Mouse (Mus musculus) urinary bladder, adult 18-20 months (tissue): ENCODE measurements at regions not wholly inside any gene's neighbourhood (a gene's known extent, or its start where the extent isn't known, plus 50 kb on each side); places are given as distances from the start of the nearest gene placed in this dataset.
"Not testable (repeated sequence)": the region's sequence is repeated elsewhere in the genome, so short reads cannot be mapped to it uniquely, and the experiment has no call there.

ENCODE experiments used
- DNase-seq, 2 experiments: peaks; one replicate each; pipeline ENCODE4 v3.0.0; 2022; ENCODE audit warnings: low spot score in 2 of 2, mixed read lengths in 2 of 2

DNA sequence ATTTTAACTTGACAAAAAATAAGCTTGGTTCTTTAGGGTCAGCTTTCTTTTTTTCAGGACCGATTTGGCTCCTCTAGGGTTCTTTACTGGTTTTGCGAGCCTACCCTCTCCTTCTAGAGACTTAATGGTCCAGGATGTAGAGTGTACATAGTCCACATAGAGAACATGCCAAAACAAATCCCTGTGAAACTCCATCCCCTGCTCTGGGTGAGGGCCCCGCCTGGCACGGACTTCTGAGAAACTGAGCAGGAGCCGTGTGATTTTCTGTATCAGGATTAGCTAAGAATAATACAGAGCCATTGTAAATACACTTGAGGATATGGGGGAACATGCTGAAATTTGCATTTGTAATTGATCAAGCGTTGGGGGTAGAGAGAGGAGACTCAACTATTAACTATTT, 118.2 kb upstream of the Teddm2 start:
- no peak for DNase-seq

DNA sequence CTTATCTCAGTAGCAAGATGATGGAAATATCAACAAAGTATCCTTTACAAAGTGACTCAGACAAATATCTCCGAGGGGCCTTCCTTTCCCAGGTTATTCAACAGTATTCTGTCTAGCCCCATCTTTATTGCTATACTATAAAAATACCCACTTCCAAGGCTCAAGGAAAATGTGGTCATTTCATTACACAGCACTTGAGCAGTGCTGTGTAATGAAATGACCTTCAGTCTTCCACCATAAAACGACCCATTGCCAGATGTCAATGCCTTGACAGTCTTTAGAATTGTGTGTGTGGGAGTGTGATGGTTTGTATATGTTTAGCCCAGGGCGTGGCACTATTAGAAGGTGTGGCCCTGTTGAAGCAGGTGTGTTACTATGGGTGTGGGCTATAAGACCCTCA, 124.3 kb upstream of the Teddm2 start:
- DNase-seq, result no peak

DNA sequence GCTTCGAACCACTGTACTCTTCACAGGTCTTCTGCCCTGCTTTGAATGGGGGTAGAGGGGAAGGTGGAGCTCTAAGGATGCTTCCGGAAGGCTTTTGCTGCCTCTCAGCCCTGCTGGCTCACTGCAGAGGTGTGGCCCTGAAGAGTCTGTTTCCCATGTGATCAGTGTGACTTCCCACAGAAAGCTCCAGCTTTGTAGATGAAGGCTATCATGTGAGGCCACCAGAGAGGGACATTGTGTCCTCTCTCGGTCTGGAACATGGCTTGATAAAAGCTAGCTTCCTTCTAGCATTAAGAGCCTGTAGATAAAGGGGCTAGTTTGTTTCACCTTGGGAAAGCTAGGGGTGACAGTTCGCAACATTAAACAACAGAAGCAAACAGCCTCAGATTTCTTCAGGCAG, 127.3 kb upstream of the Teddm2 start:
- no peak for DNase-seq

DNA sequence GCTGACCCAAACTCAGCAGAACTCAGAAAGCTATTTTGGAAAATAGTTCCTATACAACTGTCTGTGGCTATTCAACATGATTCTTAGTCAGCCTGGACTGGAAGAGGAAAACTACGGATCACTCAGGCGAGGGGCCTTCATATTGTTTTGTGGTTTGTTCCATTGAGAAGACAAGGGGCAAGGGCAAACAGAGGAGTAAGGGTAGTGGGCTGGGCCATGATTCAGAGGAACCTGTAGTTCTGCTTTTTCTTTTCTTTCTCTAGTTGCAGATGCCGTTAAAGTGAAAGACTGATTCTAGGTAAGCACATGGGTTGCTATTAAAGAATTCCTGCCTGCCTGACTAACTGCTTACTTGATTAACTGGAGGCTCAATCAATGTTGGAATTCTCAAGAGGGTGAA, 129.8 kb upstream of the Teddm2 start:
- DNase-seq, result no peak

DNA sequence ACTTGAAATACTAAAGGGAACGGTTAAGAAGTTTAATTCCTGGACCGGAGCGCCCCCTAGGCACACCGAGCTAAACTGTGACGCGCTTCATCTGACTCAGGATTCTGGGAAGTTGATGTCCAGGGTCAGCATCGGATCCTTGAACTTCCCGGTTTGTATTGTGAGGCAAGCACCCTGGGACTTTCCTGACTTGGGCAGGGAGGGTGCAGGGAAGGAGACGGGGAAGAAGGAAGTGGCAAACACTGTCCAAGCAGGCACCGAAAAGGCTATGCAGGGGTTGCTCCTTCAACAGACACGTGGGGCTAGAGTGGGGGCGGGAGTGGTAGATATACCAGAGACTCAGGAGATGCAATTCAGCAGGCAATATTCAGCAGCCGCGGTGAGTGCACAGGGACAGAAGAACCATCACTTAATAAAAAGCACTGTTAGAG, 132.7 kb upstream of the Teddm2 start:
- peak; percentile 65 to 74 for DNase-seq

DNA sequence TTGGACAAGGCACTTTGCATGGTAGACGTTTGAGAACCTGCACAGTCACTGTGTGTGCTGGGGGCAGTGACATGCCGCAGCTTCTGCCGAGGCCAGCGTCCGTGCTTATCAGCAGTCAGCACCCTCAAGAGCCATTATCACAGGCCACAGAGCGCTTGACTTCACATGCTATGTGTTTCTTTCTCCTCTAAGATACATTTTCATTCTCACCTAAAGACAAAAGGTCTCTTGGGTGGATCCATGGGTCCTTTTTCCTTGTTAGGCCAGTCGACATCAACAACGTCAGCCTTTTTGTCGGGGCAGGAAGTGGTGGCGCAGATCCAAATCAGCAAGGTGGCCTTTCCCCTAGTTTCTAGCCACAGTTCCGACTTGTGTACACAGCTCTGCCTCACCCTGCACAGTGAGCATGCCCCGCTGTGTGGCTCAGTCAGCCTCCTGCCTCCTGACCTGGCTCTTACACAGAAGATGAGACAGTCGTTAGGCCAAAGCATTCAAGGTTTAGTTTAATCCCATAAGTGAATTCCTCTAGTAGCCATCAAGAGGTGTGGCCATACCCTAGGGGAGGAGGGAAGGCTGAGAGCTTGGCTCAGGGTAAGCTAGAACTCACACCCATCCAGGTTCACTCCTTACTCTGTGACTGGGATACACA, 134.1 kb upstream of the Teddm2 start:
- peak; percentile 74 to 86 for DNase-seq

DNA sequence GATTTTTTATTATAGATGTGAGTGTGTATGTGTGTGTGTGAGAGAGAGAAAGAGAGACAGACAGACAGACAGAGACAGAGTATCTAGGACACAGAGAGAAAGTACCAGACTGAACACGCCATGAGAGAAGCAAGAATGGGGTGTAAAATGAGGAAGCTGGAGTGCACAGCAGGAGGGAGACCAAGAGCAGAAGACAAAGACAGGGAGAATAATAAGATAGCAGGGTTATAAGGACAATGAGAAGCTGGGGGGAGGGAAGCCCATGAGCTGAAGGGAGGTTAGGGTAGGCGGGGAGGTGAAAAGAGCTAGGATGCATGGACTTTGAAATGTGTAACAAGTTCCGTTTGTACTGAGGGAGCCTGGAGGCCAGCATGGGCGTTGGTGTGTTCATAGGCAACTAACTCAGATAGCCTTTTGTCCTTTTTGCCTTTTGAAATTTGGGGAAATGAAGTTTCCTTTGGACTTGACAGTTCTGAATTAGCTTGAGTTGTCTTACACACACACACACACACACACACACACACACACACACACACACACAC, 136.8 kb upstream of the Teddm2 start:
- DNase-seq, result no peak

DNA sequence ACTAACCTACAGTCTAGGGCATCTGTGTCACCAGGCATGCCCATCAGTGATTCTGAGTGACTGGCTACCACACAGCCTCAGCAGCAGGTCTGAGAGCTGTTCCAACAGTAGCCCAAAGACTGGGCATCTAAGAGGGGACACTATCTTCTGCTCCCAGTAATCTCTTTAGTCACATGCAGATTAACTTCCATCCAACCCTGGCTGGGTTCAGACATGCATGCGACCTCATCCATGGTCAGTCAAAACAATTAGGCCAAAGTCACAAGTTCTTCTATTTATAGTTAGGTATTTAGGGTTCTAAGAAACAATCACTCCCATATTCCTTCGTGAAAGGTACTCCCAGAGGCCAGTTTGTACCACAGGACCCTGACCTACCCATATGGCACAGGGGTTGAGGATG, 138.2 kb upstream of the Teddm2 start:
- no peak for DNase-seq

DNA sequence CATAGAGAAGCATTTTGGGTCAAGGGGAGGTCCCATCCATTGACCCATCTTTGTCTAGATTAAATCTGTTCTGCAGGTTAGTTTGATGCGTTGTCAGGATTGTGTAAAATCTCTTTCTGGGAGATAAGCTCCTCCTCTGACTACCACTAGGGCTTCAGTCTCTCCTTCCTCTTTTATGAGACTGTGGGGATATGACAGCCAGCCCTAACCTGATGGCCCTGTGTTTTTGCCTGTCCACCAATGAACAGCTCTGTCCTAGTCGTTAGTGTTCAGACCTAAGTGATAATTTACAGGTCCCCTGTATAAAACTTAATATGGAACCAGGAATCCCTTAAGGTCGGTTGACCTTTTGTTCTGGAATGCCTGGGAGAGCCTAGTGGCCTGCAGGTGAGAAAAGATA, 140.9 kb upstream of the Teddm2 start:
- no peak for DNase-seq

DNA sequence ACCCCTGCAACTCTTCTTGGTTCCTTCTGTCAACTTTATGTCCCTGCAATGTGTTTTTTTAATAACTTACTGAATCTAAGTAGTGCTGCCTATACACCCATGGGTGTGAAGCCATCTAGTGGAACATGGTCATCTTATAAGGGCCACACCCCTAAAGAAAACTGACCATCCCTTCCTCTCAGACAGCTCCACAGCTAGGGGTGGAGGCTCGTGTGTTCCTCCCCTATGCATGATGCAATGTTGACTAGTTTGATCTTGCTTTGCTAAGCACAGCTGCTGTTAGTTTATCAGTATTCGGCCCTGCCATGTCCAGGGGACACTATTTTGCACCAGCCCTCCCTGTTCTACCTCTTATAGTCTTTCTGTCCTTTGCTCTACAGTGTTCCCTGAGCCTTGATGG, 142.9 kb upstream of the Teddm2 start:
- DNase-seq, result no peak

DNA sequence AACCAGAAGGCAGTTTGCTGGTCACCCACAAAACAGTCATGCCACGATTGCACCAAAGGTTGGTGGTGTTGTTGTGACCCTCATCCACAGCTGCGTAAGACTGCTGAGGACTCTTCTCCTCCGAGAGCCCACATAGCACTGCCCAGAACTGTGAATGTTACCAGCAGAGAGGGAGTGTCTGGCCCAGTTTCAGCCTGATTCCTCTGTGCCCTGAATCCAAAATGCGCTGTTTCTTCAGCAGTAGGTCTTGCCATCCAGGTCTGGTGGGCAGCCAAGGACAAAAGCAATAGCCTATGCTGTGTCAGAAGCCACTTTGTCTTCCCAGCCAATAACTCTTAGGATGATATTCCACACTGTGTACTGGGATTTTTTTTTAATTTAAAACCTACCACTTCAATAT, 144.7 kb upstream of the Teddm2 start:
- DNase-seq, result no peak

DNA sequence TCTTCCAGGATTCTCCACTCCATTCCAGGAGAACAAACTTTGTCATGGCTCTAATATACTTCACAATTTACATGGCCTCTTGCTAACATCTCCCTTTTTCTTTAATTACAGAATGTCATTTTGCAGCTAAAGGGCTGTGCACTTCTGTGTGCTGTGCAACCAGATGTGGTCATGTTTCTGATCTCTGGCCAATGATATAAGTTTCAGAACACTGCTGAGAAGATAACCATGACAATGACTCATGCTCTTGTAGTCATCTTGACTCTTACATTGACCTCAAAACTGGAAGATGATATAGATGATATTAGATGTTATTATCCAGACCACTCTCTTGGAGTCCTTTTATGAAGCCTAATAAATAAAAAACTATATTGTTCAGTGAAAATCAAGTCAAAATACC, 145.9 kb upstream of the Teddm2 start:
- no peak for DNase-seq

DNA sequence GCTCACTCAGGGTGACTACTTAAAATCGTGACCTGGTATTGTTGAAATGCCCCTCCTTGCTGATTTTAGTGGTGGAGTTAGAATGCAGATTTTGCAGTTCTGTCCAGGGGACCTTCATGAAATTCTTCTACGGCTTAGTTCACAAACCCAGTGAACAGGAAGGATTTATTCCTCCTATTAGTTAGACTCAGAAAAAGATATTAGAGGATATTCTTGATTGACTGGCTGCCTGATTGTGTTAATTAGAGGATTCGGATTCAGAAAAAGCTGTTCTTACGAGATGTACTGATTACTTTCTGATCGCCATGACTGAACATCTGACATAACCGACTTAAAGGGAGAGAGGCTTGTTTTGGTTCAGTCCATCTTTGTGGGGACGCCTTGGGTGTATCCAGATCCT, 147.3 kb upstream of the Zfp648 start:
- no peak for DNase-seq

DNA sequence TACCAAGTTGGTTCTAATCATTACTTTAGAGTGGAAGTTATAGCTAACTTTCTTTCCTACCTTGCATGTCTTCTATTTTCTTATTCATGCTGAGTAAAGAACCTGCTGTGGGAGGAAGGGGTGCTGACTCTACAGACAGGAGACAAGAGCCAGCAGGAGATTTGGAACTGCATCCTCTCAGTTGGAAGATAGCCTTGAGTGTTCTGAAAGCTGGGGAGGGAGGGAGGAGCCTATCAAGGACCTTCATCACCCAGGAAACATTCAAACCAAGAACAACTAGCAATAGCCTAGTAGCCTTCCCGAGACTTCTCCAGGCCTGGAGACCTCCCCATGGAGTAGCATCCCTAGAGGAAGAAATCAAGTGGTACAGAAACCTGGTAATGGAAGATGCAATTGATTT, 146.1 kb upstream of the Zfp648 start:
- no peak for DNase-seq

DNA sequence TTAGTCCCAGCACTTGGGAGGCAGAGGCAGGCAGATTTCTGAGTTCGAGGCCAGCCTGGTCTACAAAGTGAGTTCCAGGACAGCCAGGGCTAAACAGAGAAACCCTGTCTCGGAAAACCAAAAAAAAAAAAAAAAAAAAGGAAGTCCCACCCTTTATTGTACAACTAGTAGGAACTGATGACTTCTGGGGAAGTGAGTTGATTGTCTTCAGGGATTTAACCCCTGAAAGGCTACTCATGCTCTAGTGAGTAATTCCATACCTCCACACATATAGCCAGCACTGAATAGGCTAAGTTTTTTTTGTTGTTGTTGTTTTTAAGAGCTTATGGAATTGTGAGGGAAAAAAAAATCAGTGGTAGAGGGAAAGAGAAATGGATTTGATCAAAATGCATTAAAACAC, 139.6 kb upstream of the Zfp648 start:
- not testable (repeated sequence) for DNase-seq

DNA sequence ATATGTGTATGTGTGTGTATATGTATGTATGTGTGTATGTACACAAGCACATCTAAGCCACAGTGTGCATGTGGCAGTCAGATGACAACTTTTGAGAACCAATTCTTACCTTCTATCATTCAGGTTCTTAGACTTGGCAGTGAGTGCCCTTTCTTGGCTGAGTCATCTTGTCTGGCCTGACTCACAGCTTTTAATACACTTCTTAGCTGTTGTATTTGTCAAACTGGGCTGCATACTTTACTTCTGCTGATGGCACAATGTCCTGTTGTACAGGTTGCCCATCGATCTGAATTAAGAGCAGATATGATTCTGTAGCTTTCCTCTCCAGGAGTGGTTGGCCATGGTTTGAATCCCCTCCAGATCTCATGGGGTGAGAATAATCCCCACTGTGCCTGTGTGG, 139.1 kb upstream of the Zfp648 start:
- DNase-seq, result no peak

DNA sequence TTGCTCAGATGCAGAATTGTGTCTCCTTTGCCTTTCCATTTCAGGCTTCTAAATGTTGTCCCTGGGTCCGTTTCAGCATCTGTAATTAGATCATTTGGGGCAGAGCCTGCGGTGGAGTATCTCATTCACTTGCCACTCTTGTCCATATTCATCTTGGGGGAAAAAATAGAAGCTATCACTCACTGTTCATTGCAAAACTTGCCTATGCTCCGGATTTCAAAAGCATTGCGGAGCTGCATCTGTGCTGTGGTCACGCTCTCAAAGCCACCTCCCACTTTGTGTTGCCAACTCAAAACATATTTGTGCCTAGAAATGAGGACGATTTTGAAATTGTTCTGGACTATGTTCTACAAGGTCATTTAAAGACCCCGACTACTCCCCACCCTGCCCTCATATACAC, 138.3 kb upstream of the Zfp648 start:
- DNase-seq, result no peak

DNA sequence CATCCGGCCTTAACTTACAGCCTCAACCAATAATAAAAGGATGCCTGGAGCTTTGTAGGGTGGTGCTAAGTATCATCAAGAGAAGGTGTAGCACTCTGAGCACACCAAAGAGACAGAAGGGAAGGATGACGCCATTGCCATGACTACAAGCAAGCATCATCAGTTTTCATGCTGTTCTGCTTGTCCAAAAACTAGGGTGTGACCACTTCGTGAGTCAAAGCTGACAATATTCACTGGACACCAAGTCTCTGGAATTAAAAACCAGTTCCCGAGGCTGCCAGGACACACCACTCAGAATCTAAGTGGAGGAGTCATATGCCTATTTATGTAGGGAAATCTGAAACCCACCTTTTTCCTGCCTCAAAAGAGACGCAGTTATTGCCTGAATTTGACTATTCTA, 136.4 kb upstream of the Zfp648 start:
- DNase-seq, result no peak

DNA sequence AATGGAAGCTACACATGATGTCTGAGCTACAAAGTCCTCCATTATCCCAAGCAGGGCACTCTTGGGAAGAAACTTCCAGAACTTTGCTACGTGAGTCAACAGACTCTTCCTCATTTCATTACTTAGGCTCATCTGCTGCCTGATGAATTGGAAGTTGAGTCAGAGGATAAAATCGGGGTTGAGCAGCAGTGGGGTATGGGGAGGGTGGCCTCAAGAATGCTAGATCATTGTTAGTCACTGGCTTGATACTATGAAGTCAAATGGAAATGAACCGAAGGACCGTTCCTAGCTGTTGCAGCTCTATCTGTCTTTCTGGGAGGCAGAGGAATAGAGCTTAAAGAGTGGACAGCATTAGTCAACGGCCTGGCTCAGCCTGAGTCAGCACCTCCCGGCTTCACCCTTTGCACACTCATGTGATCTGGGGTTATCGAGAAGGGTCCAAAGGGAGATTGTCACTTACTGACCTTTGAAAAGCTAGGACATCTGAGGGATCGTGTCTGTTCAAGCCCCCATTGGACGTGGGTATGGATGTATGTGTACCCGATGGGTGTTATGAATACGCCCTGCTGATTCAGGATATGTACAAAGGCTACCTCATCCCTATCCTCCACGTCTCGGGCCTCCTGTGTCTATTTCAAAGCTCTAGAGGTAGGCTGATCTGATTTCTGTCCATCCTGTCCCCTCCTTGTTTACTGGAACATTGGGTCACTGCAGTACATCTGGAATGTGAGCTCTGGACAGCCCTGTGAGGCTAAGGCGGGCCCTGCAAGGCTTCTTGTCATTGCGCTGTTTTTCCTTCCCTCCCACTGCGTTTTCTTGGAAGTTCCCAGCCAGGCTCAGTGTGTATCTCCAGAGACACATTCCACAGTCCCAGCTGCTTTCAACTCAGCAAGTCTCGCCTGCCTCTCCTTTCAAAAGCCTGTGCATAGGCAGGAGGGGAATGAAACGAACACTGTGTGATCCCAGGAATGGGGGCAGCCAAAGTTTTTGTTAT, 135.4 kb upstream of the Zfp648 start:
- DNase-seq, result peak in 1 of 2 experiments; percentile 51

DNA sequence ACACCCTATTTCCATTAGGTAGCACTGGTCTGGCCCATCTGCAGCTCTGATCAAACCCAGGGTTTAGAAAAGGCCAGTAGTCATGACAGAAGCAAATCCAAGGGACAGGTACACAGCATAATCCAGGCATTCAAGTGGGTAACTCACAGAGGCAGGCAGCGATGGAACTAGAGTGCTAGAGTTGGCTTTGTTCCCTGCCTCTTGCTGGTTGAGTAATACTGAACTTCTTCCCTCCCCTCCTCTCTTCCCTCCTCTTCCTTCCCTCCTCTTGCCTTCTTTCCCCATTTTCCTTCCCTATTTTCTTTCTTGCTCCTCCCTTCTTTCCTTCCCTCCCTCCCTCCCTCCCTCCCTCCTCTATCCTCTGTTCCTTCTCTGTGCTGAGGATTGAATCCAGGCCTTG, 133.1 kb upstream of the Zfp648 start:
- no peak for DNase-seq

DNA sequence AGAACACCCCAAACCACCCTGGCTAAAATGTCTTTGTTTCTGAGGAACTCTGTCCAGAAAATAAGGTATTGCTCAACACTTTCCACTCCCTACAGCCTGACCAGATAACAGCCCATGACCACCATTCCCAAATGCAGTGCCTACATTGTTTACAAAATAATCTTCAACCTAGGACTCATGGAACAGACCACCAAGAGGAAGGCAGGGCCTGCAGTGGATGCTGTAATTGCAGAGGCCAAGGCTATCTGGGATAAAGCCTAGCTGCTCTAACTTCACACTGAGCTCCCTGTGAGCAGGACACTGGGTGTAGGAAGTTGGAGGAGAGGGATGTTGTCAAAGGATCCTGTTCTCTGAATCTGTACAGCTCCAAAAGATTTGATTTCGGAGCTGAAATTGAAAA, 126.7 kb upstream of the Zfp648 start:
- no peak for DNase-seq

DNA sequence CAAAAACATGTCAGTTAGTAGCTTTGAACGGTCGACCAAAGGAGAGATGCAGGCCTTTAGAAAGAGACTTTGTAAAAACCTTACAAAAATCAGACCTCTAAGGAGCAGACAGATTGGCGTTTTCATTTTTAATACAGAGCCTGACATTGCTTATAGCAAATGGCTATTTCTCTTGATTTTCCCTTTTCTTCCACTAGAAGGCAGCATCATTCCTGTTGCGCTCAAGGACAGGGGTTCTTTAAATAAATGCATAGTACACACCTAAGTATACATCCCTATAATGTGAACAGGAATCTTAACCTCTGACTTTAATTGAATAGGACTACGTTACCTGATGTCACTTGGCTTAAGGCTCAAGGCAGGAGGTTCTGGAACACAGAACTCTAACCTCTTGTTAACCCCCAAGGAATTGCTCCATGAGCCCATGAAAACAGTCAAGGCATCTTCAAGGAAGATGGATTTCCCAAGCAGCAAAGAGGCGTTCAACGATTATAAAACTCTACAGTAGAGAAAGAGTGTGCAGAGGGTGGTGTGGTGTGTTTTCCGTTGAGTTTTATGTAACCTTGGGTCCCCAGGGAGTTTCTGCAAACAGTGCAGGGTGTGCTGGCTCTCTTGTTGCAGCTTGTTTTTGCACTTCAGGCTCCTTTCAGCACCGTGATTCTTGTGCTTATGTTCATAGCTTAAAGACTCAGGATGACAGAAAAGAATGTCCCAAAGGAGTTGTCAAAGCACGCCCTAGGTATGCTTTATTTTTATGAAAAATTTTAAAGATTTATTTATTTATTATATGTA, 124.1 kb upstream of the Zfp648 start:
- no peak for DNase-seq
